Mouse (Mus musculus) liver, postnatal 0 days (tissue): Measurements from ENCODE around the gene Stk11.

Experiments
- CTCF ChIP-seq: sonication (generic); IDR thresholded peaks from 2 replicates; pipeline ENCODE4 v1.5.1; 2016; ENCODE audit warnings: antibody characterized with exemption, low read depth
- EP300 ChIP-seq: IDR thresholded peaks from 2 replicates; pipeline ENCODE4 v1.6.1; 2016; ENCODE audit warnings: antibody characterized with exemption, low read depth, mild to moderate bottlenecking

GRCm38 (mm10) chr10:80141243-80141642 lies 25.6 kb downstream of the Stk11 start:
- 0 out of 2 replicates have a peak, but pooled peaks have one; percentile 36 for TF ChIP-seq EP300
- peak; percentile 89 for TF ChIP-seq CTCF
